Mouse (Mus musculus) CD8-positive naive resting alpha-beta T cell, adult 2 months (primary cell): Measurements from ENCODE around the gene Nrm.
"Not testable (repeated sequence)": the region's sequence is repeated elsewhere in the genome, so short reads cannot be mapped to it uniquely, and the experiment has no call there.

Source experiments
- DNase-seq, 2 experiments: peaks; one replicate each; pipeline ENCODE4 v3.0.0; 2022; ENCODE audit warnings: low read depth in 2 of 2, low spot score in 2 of 2

The Nrm gene

DNA sequence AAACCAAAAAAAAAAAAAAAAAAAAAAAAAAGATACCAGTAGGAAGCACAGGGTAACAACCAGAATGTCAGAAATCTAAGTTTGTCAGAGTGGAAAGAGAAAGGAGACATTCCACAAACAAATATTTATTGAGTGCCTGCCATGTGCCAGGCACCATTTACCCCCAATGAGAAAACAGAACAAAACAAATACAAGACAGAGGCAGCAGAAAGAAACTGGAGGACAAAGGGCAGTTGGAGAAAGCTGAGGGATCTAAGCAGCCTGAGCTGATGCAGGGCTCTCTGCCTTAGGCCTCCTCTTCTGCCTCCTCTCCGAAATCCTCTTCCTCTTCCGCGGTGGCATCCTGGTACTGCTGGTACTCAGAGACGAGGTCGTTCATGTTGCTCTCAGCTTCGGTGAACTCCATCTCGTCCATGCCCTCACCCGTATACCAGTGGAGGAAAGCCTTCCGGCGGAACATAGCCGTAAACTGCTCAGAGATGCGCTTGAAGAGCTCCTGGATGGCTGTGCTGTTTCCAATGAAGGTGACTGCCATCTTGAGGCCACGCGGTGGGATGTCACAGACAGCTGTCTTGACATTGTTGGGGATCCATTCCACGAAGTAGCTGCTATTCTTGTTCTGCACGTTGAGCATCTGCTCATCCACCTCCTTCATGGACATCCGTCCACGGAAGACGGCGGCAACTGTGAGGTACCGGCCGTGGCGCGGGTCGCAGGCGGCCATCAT, 26.3 kb upstream of the Nrm start:
- no peak for DNase-seq

DNA sequence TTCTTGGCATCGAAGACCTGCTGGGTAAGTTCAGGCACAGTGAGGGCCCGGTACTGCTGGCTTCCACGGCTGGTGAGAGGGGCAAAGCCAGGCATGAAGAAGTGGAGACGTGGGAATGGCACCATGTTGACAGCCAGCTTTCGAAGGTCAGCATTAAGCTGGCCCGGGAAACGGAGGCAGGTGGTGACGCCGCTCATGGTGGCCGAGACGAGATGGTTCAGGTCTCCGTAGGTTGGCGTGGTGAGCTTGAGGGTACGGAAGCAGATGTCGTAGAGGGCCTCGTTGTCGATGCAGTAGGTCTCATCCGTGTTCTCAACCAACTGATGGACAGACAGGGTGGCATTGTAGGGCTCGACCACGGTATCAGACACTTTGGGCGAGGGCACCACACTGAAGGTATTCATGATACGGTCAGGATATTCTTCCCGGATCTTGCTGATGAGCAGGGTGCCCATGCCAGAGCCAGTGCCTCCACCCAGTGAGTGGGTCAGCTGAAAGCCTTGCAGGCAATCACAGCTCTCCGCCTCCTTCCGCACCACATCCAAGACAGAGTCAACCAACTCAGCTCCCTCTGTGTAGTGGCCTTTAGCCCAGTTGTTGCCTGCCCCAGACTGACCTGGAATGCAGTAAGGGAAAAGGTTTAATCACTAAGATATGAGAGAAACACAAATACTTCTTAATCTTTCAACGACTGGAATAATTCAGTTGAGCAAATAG, 25.5 kb upstream of the Nrm start:
- no peak for DNase-seq

DNA sequence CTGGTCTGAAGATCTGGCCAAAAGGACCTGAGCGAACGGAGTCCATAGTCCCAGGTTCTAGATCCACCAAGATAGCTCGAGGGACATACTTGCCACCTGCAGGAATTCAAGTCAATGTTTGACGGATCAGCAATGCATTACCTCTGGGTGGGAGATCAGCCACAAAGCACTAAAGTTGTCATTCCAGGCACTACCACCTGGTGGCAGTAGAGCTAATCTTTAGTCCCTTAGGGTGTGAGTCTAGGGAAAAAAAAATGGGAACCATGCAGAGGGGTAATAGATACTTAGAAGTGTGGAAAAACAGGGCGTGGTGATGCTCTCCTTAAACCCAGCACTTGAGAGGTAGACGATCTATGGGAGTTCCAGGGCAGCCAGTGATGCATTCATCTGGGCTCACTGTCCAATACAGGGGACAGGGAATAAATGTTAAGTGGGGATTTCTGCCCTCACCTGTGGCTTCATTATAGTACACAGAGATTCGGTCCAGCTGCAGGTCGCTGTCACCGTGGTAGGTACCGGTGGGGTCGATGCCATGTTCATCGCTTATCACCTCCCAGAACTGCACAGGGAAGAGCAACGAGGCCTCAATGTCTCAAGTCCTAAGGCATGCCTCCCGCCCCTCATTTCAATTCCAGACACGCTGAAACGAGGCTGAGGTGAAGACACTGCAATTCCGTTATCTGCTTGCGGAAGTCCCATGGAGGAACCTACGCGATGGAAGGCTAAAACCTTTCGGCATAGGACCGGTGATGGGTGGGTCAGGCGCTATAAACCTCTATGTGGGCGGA, 24.7 kb upstream of the Nrm start:
- DNase-seq: peak; percentile 75 to 85

DNA sequence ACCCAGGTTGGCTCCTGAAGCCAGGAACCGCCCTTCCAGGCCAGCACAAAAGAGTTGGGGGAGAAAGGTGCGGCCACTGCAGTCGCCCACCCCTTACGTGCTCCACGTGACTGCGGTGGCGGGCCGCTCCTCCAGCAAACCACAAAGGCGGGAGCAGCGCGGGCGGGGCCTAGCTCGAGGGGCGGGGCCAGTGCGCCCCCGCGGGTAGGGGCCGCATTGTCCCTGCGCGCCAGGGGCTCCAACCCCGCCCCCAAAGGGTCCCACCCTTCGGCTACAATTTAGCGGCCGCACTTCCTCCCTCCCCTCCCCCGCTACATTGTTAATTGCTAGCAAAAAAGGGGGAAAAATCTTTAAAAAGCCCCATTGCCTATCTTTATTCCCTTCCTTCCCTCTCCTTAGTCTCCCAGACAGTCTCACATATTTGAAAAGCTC, 24.1 kb upstream of the Nrm start:
- DNase-seq: peak; percentile 47 to 63

DNA sequence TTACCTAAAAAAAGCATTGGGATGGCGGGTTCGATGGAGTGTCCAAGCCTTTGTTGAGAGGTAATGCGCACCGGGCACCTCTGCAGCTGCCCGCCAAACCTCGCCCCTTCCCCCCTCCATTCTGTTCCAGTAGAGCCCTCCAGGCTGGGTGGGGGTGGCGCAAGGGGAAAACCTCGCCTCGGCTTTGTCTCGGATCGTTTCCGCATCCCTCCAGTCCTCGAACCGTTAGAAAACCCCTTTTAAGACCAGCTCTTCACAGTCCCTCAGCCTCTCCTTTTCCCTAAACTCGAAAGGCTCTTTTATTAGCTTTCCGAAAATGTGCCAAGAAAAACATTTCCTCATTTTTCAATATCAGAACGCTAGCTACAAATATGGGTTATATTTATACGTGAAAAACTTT, 23.6 kb upstream of the Nrm start:
- DNase-seq: no peak

DNA sequence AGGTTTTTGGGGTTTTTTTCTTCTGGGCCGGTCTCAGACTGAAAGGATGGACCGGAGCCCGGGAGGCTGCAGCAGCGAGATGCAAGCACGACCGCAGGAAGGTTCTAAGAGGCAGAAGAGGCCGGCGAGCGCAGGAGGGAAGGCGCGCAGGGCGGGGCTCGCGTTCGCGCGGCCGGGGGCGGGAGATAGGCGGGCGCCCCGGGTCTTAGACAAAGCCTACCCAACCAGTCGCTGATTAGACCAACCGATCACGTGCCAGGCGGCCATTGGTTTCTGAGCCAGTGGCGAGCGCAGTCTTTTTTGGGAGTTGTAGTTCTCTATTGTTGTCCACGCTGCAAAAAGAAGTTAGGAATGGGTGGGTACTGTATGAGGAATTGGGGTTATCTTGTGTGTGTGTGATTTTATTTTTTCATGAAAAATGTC, 23.0 kb upstream of the Nrm start, which contains the start of gene Tubb5:
Tubb5 (minus strand) TSS at position 185 of the 423 bp plus-strand sequence.
- DNase-seq: peak; percentile 79 to 83

DNA sequence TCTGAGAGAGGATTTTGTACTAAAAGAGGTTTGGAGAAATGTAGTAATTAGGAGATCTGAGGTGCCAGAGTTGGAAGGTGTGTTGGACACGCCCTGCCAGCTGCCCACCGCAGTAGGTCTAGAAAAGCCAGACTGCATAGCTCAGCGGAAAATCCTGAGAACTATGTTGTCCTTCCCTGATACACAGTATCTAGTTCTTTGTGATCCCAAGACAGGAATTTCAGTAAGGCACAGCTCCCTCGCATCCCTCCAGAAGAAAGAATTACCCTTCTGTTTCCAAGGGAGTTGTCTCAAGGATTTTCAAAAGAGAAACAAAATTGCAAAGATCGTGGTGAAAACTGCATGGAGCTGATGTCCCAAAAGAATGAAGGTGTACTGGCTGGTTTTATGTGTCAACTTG, 22.5 kb upstream of the Nrm start:
- DNase-seq: no peak

DNA sequence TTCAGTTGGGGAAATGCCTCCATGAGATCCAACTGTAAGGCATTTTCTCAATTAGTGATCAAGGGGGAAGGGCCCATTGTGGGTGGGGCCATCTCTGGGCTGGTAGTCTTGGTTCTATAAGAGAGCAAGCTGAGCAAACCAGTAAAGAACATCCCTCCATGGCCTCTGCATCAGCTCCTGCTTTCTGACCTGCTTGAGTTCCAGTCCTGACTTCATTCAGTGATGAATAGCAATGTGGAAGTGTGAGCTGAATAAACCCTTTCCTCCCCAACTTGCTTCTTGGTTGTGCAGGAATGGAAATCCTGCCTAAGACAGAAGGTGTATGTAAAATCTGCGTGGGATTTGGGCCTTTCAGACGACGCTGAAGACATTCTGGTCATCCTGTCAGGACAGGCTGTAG, 22.1 kb upstream of the Nrm start:
- DNase-seq: not testable (repeated sequence)

DNA sequence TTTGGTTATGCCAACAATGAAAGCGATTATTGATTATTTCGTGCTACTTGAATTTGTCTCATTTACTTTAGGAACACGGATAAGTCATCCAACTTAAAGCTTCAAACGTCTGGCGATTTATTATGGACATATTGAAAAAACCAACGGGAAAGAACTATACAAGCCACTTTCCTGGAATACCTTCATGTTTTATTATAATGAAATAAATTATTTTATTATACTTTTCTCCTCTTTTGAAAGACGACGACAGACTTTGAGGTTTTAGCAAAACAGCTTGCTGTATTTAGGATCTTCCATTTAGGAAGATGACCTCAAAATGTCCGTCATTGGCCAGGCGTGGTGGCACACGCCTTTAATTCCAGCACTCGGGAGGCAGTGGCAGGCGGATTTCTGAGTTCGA, 20.6 kb upstream of the Nrm start:
- DNase-seq: no peak

DNA sequence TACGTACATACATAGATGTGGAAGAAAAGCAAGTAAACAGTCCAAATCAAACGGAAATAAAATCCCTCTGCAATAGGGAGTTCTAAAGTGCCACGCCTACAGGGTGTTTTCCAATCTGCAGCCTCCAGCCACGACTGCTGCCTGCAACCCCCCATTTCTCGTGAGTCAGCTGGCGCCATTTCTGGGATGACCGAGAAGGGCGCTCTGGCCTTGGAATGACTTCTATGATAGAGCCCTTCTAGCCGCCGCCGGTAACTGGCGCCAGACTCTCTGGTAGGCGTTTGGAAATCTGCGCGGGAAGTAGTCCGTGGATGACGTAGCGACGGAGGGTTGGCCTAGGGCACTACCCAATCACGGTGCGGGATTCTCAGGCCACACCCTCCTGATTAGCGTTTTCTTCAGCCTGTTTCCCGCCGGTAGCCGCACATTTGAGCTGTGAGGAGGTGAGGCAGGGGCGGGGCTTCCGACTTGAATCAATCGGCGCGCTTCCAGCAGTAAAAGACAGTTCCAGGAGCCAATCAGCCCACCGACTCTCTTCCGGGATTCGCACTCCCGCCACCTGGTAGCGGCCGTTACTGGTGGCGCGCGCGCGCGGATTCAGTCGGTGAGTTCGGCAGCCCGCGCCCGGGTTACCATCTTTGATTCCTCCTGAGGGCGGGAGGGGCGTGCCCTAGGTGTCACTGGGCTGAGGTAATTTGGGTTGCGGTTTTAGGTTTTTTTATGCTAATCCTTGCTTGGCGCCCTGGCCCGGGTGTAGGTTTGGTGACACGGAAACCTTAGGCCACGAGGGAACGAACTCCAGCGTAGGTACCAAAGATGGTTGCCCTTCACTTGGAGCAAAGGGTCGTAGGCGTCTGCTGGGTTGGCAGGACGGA, 19.8 kb upstream of the Nrm start, which contains the start of gene Mdc1:
Mdc1 (plus strand) TSS at position 440 of the 875 bp plus-strand sequence.
- DNase-seq: peak; percentile 98

DNA sequence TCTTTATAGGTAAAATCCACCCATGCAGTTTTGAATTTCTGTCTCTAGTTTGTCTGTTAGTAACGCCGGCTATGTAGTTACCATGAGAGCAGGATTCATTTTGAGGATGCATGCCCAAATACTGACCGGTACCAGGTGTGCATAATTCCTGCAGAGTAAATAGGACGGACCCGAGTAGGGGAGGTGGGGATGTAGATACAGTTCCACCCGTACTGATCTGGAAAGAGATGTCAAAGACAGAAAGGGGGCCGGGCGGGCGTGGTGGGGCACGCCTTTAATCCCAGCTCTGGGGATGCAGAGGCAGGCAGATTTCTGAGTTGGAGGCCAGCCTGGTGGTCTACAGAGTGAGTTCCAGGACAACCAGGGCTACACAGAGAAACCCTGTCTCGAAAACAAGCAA, 19.1 kb upstream of the Nrm start:
- no peak for DNase-seq

DNA sequence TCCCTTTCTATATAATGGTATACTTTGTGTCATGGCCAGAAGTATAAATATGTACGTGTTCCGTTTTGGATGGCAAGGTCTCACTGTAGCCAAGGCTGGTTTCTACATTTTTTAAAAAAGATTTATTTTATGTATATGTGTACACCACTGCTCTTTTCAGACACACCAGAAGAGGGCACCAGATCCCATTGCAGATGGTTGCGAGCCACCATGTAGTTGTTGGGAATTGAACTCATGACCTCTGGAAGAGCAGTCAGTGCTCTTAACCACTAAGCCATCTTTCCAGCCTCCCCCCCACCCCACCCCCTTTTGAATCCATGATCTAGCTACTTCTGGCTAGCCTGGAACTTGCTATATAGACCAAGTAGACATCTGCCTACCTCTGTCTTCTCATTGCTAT, 17.6 kb upstream of the Nrm start:
- no peak for DNase-seq

DNA sequence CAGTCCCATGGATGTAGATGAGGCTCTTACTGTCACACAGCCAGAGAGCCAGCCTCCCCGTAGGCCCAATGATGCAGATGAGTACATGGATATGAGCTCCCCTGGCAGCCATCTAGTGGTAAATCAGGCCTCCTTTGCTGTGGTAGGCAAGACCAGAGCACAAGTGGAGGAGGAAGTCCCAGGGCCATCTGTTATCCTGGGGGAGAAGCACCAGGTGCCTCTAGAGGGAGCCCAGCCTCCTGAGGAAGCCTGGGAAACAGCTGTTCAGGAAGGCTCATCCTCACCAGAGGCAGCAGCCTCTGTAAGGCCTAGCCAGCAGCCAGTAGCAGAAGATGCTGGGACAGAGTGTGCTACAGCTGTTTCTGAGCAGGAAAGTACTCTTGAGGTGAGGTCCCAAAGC, 13.0 kb upstream of the Nrm start:
- DNase-seq: no peak

DNA sequence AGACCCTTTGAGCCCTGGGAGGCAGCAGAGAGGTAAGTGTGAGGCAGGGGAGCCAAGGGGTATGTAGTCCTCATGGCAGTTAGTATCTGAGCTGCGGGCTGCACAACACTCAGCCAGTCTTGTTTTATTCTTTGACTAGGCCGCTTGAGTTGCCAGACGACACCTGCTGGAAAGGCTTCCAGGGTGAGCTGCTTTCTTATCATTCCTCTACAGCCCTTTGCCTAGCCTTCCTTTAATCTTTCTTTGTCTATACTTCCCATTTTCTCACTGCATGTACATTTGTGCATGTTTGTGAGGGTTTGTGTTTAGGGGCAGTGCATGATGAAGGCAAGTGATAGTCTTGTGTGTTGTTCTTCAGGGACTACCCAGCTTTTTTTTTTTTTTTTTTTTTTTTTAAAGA, 10.1 kb upstream of the Nrm start:
- DNase-seq: no peak

DNA sequence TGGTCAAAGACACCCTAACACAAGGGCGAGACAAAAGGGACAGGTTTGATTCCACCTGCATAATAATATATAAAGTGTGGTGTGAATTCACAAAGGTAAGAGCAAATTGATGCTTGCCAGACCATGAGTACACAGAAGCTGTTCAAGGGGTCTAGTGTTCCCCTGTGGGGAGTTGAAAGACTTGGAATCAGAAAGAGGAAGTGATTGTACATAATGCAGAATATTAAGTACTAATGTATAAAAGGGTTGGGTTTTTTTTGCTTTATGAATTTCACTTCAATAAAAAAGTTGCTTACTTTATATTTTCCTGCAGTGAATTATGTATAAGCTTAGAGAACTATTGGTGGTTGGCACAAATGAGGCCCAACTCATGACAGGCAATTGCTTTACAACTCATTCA, 1.7 kb upstream of the Nrm start:
- DNase-seq: no peak

DNA sequence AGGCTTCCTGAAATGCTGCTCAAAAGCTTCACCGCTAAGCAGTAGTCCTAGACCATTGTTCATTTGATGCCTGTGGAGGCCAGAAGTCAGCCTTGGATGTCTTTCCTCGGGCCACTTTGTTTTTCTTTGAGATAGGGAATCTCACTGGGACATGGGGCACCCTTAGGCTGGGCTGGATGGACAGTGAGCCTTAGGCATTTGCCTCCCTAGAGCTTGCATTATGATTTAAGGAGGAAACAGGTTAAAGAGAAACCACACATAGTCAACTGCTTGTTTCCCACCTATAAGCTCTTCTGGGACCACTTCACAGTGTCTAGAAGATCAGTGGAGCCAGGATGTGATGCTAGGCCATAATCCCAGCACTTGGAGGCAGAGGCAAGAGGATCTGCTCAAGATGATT, 1.3 kb upstream of the Nrm start:
- no peak for DNase-seq

DNA sequence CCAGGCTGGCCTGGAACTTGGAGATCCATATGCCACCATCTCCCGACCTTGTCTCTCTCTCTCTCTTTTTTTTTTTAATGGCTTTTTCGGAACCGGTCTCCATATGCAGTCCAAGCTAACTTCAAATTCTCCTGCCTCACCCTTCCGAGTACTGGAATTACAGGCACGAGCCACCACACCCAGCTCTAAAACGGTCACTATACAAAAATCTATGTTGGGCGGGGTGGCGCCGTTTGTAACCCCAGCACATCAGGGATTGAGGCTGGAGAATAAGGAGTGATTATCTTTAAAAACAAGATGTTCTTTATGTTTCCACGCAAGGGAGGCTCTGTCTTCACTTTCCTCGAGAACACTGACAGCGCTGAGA, 304 bp upstream of the Nrm start:
- DNase-seq: no peak

DNA sequence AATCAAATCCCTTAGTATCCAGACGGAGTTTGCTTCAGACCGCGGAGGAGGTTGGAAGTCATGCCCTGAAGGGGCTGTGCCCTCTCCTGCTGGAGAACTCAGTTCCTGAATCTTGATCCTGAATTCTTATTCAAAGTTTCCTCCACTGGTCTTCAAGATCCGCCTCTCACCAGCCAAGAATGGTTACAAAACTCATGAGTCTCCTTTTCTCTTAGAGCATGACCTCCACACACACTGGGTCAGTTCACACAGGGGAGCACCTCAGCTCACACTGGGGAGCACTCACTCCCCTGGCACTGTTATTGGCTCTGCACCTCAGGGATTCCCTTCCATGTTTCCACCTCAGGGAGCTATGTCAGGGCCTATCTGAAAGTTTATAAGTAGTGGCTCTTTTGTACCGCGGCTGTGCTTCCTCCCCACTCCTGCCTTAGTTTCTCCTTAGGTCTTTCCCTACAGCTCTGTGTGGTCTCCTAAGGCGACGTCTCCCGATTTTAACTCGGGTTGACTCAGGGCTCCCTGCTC, 3.8 kb downstream of the Nrm start:
- DNase-seq: no peak

DNA sequence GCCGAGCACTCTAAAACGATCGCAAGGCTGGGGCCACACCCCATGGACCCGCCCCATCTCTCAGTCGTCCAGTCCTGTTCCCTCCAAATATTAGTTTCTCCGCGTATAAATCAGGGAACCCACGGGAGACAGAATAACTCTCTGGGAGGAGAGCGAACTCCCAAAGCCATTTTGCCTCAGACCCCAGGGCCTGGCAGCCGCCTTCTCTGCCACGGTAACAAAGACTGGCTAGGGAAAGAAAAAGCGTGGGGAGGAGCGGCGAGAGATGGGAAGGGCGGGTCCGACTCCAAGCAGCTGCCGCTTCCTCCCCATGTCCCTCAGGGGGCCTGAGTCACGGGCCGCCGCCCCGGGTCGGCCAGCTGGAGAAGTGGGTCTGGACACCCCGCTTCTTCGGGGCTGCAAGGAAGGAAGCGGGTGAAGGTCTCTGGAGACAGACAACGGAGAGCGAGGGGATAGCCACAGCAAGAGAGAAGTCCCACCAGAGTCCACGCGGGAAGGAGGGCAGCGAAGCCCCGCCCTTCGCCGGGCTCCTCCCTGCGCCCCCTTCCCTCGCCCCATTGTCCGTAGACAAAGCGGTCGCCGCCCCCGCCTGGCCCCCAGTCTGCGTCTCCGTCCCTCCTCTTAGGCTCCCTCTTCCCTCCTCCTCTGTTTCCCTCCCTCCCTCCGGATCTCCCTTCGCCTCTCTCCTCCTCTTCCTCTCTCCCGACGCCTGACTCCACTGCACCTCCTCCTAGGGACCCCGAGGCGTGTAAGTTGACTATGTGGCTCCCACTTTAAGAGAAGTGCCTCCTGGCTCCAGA, 4.6 kb downstream of the Nrm start, which contains the start of gene Ppp1r18:
Ppp1r18 (plus strand) TSS at position 113 of the 800 bp plus-strand sequence.
- no peak for DNase-seq
